23 mouse cellular contexts compared by ENCODE assay signal in genomic region chr1:75725329-75725728, GRCm38 (mm10).
DNase-seq lines count a peak whose midpoint lies in the region; ATAC-seq and TF ChIP-seq lines count a peak whose summit lies in the region.
"Had no signal": no experiment of that assay in that cellular context is flagged by ENCODE, and none has a peak within 500 bp of the region (broad histone marks: within the 10 kb centered on the region; RNA-seq: fewer than 3 reads in every experiment).

No protein-coding gene starts in this region.

- H3K4me1 ChIP-seq in embryonic facial prominence, embryonic 10.5 days = no peaks in the 10 kb centered on the region
- H3K4me1 ChIP-seq in forebrain, embryonic 12.5 days = peaks cover 9% of the 10 kb centered on the region
- peaks cover 11% of the 10 kb centered on the region for H3K4me1 ChIP-seq in forebrain, embryonic 15.5 days
- H3K4me1 ChIP-seq: heart, embryonic 10.5 days; heart, embryonic 13.5 days; hindbrain, embryonic 12.5 days had no signal

- H3K36me3 ChIP-seq in embryonic facial prominence, embryonic 10.5 days (replicated peaks) = no peaks in the 10 kb centered on the region
- no peaks in the 10 kb centered on the region for H3K36me3 ChIP-seq in forebrain, embryonic 12.5 days (replicated peaks)
- H3K36me3 ChIP-seq in forebrain, embryonic 15.5 days = no peaks in the 10 kb centered on the region
- H3K36me3 ChIP-seq: heart, embryonic 10.5 days; heart, embryonic 13.5 days; hindbrain, embryonic 12.5 days; hindbrain, embryonic 15.5 days had no signal

- H3K9me3 ChIP-seq in embryonic facial prominence, embryonic 10.5 days = no peaks in the 10 kb centered on the region
- no peaks in the 10 kb centered on the region for H3K9me3 ChIP-seq in forebrain, embryonic 12.5 days
- no peaks in the 10 kb centered on the region for H3K9me3 ChIP-seq in forebrain, embryonic 15.5 days
- H3K9me3 ChIP-seq: heart, embryonic 10.5 days; heart, embryonic 13.5 days; hindbrain, embryonic 12.5 days; hindbrain, embryonic 15.5 days had no signal

- H3K27me3 ChIP-seq in embryonic facial prominence, embryonic 10.5 days (replicated peaks; ENCODE audit: low read depth, poor library complexity, severe bottlenecking) = no peaks in the 10 kb centered on the region
- H3K27me3 ChIP-seq in forebrain, embryonic 12.5 days = no peaks in the 10 kb centered on the region
- H3K27me3 ChIP-seq in forebrain, embryonic 15.5 days = no peaks in the 10 kb centered on the region
- H3K27me3 ChIP-seq: heart, embryonic 13.5 days; hindbrain, embryonic 12.5 days; hindbrain, embryonic 15.5 days had no signal

- no peak overlapping the region for H3K27ac ChIP-seq in embryonic facial prominence, embryonic 10.5 days (replicated peaks)
- peak overlapping the region; percentile 79 for H3K27ac ChIP-seq in forebrain, embryonic 12.5 days
- H3K27ac ChIP-seq in forebrain, embryonic 15.5 days (replicated peaks) = peak overlapping the region; percentile 50; the same call in 1 of the 2 replicates
- H3K27ac ChIP-seq: heart, adult 2 months; heart, embryonic 10.5 days; heart, embryonic 13.5 days; hindbrain, embryonic 12.5 days; hindbrain, embryonic 15.5 days had no signal

- TF ChIP-seq POLR2A in brain, embryonic 14.5 days (IDR thresholded peaks at IDR 0.05; ENCODE audit: borderline replicate concordance, extremely low read depth, insufficient read depth, insufficient read length, poor library complexity, severe bottlenecking) = no peak

- no peak overlapping the region for H3K4me3 ChIP-seq in embryonic facial prominence, embryonic 10.5 days
- H3K4me3 ChIP-seq in forebrain, embryonic 12.5 days (replicated peaks) = no peak overlapping the region
- H3K4me3 ChIP-seq in forebrain, embryonic 15.5 days = no peak overlapping the region
- H3K4me3 ChIP-seq: heart, adult 2 months; heart, embryonic 10.5 days; heart, embryonic 13.5 days; hindbrain, embryonic 12.5 days; hindbrain, embryonic 15.5 days had no signal

- no peak for TF ChIP-seq CTCF in brain, embryonic 14.5 days (IDR thresholded peaks at IDR 0.05; ENCODE audit: borderline replicate concordance, extremely low read depth, insufficient read depth, insufficient read length)

- H3K9ac ChIP-seq in forebrain, embryonic 12.5 days = no peak overlapping the region
- H3K9ac ChIP-seq in forebrain, embryonic 15.5 days (replicated peaks) = no peak overlapping the region
- H3K9ac ChIP-seq: heart, embryonic 13.5 days; hindbrain, embryonic 12.5 days; hindbrain, embryonic 15.5 days had no signal

- intact Hi-C loops in heart, postnatal 25 days (cut with DNase I) = no loop called here

- H3K4me2 ChIP-seq in forebrain, embryonic 12.5 days = no peak overlapping the region
- no peak overlapping the region for H3K4me2 ChIP-seq in forebrain, embryonic 15.5 days (replicated peaks)
- H3K4me2 ChIP-seq: heart, embryonic 13.5 days; hindbrain, embryonic 12.5 days; hindbrain, embryonic 15.5 days had no signal

- DNase-seq in brain, embryonic 14.5 days (ENCODE audit: low read depth) = peak; percentile 95
- peak; percentile 0 for DNase-seq in embryonic facial prominence, embryonic 10.5 days (ENCODE audit: low spot score)
- DNase-seq in retina, embryonic 14.5 days (ENCODE audit: low spot score) = no peak
- no peak for DNase-seq in testis, postnatal 14 days (ENCODE audit: low spot score)
- DNase-seq in right cerebral cortex, adult 18-20 months = no peak
- no peak for DNase-seq in heart, postnatal 25 days (ENCODE audit: low spot score)
- DNase-seq: adrenal gland, adult 2 months; adrenal gland, postnatal 14 days; cerebellum, adult 11-12 months; cerebellum, adult 8-10 months; cerebellum, postnatal 10 days; cerebellum, postnatal 36 days; embryo, embryonic 11 days; gastrocnemius, postnatal 36 days; heart, adult 2 months; heart, postnatal 14 days had no signal

- peak; percentile 87; the same call in 1 of the 2 replicates for ATAC-seq in forebrain, embryonic 12.5 days (ENCODE audit: low FRiP score)
- peak; percentile 91 for ATAC-seq in forebrain, embryonic 15.5 days (replicated peaks)
- ATAC-seq: CD4-positive, CD25-positive, alpha-beta regulatory T cell, adult 4 months had no signal

- 77% methylated on average over 2 of the region's 2 CpGs for WGBS in embryonic facial prominence, embryonic 10.5 days
- 22% methylated on average over 2 of the region's 2 CpGs for WGBS in forebrain, embryonic 12.5 days
- 10% methylated on average over 2 of the region's 2 CpGs for WGBS in forebrain, embryonic 15.5 days

Comparison
In these comparisons a context has a peak if more than half of its experiments do, and no peak if none do; other contexts are left out.
1. DNase-seq: peak in brain, embryonic 14.5 days (single experiment) and embryonic facial prominence, embryonic 10.5 days (single experiment); none in retina, embryonic 14.5 days (single experiment), testis, postnatal 14 days (single experiment), right cerebral cortex, adult 18-20 months (single experiment) and heart, postnatal 25 days (single experiment).